Mouse (Mus musculus) cortical plate, adult 2 months (tissue): ENCODE measurements at regions not wholly inside any gene's neighbourhood (a gene's known extent, or its start where the extent isn't known, plus 50 kb on each side); places are given as distances from the start of the nearest gene placed in this dataset.
"Not testable (repeated sequence)": the region's sequence is repeated elsewhere in the genome, so short reads cannot be mapped to it uniquely, and the experiment has no call there.

ENCODE experiments used
- CTCF ChIP-seq: fragments of 200-500 bp; IDR thresholded peaks from 2 replicates; pipeline ENCODE4 v1.5.1; 2011; ENCODE audit warnings: mild to moderate bottlenecking, control low read depth, low read length; ENCODE audit not compliant: insufficient read depth; ENCODE audit errors: extremely low read depth
- POLR2A ChIP-seq: fragments of 200-500 bp; IDR thresholded peaks from 2 replicates; pipeline ENCODE4 v1.6.1; 2011; ENCODE audit warnings: mild to moderate bottlenecking, low read length, control low read depth; ENCODE audit not compliant: insufficient read depth; ENCODE audit errors: extremely low read depth

DNA sequence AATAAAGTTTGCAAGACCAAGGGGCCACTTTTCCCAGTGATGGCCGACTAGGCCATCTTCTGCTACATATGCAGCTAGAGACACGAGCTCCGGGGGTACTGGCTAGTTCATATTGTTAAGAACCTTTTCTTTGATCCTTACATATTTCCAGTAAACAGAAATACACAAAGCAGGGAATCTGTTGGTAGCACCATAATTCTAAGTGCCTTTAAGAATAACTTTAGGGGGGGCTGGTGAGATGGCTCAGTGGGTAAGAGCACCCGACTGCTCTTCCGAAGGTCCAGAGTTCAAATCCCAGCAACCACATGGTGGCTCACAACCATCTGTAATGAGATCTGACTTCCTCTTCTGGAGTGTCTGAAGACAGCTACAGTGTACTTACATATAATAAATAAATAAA, 116.4 kb upstream of the Fam3c start:
- not testable (repeated sequence) for TF ChIP-seq POLR2A, CTCF
